Mouse (Mus musculus) MEL (cell line): ENCODE data around the gene Gm10840.

Source experiments
- CTCF ChIP-seq, 3 experiments: IDR thresholded peaks in 2 of 3; conservative IDR thresholded peaks in 1 of 3; 2 replicates each; pipeline ENCODE4 v1.5.1; 2011 to 2012; ENCODE audit warnings: low read length in 3 of 3, low read depth in 2 of 3, mild to moderate bottlenecking in 2 of 3, improper control_type of control experiment in 1 of 3, inconsistent platforms in 1 of 3, mixed read lengths in 1 of 3, moderate library complexity in 1 of 3; ENCODE audit not compliant: control insufficient read depth in 1 of 3, insufficient read depth in 1 of 3, poor library complexity in 1 of 3, severe bottlenecking in 1 of 3
- GABPA ChIP-seq: IDR thresholded peaks from 2 replicates; pipeline ENCODE4 v1.6.1; 2012; ENCODE audit warnings: low read depth, mild to moderate bottlenecking, inconsistent platforms, low read length, improper control_type of control experiment, moderate library complexity
- GATA1 ChIP-seq: IDR thresholded peaks from 2 replicates; pipeline ENCODE4 v1.6.1; 2011; ENCODE audit warnings: low read depth, low read length, improper control_type of control experiment
- MEF2A ChIP-seq: IDR thresholded peaks from 2 replicates; pipeline ENCODE4 v1.6.1; 2014; ENCODE audit warnings: low read depth, mild to moderate bottlenecking, inconsistent platforms, low read length, improper control_type of control experiment; ENCODE audit not compliant: poor library complexity, insufficient replicate concordance, severe bottlenecking; ENCODE audit errors: extremely low read depth
- POLR2A ChIP-seq, 2 experiments: IDR thresholded peaks; 2 replicates each; pipeline ENCODE4 v1.6.1; 2011 to 2012; ENCODE audit warnings: low read length in 2 of 2, mild to moderate bottlenecking in 2 of 2, control low read depth in 1 of 2, improper control_type of control experiment in 1 of 2, low read depth in 1 of 2, moderate library complexity in 1 of 2; ENCODE audit not compliant: control insufficient read depth in 1 of 2, insufficient read depth in 1 of 2, poor library complexity in 1 of 2
- POLR2AphosphoS2 ChIP-seq: IDR thresholded peaks from 2 replicates; pipeline ENCODE4 v1.6.1; 2011; ENCODE audit warnings: low read length, improper control_type of control experiment
- POLR2AphosphoS5 ChIP-seq: IDR thresholded peaks from 2 replicates; pipeline ENCODE4 v1.6.1; 2012; ENCODE audit warnings: low read depth, borderline replicate concordance, mild to moderate bottlenecking, inconsistent platforms, low read length, moderate library complexity, mixed read lengths
- ZC3H11A ChIP-seq: IDR thresholded peaks from 2 replicates; pipeline ENCODE4 v1.6.1; 2012; ENCODE audit warnings: low read depth, mild to moderate bottlenecking, inconsistent platforms, low read length, improper control_type of control experiment
- ZKSCAN1 ChIP-seq: IDR thresholded peaks from 2 replicates; pipeline ENCODE4 v1.6.1; 2012; ENCODE audit warnings: low read depth, mild to moderate bottlenecking, inconsistent platforms, low read length, improper control_type of control experiment, moderate library complexity
- ZMIZ1 ChIP-seq: IDR thresholded peaks from 2 replicates; pipeline ENCODE4 v1.6.1; 2012; ENCODE audit warnings: low read depth, mild to moderate bottlenecking, inconsistent platforms, low read length, improper control_type of control experiment, moderate library complexity
- ZNF384 ChIP-seq: IDR thresholded peaks from 2 replicates; pipeline ENCODE4 v1.6.1; 2012; ENCODE audit warnings: low read depth, mild to moderate bottlenecking, inconsistent platforms, low read length, improper control_type of control experiment

DNA sequence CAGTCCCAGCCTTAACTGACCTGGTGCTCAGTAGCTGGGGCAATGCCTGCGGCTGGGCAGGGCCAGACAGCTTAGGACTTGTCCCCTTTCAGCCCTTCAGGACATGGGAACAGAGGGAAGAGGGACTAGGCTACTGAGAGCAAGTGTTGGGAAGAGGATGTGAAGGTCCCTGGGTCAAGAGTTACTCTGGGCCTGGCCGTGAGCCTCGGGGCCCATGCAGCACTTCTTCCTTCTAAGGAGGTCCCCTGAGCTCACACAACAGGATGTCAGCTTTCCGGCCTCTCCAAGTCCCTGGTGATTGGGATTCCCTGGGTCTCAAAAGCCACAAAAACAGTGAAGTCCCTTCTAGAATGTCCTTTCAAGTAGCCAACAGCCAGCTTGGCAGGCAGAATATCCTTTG lies 2.9 kb downstream of the Gm10840 start:
- TF ChIP-seq GABPA: no peak
- TF ChIP-seq ZKSCAN1: no peak
- TF ChIP-seq POLR2A (IDR thresholded peaks at IDR 0.05; ENCODE audit: control insufficient read depth in 1 of 2, insufficient read depth in 1 of 2, low read depth in 1 of 2, low read length in 2 of 2, poor library complexity in 1 of 2): no peak
- TF ChIP-seq CTCF (IDR thresholded peaks at IDR 0.05 in 2 of 3, conservative IDR thresholded peaks at IDR 0.05 in 1 of 3; ENCODE audit: control insufficient read depth in 1 of 3, insufficient read depth in 1 of 3, low read depth in 2 of 3, low read length in 3 of 3, poor library complexity in 1 of 3, severe bottlenecking in 1 of 3): no peak
- TF ChIP-seq ZNF384: no peak
- TF ChIP-seq POLR2AphosphoS2: no peak
- no peak for TF ChIP-seq MEF2A
- TF ChIP-seq ZMIZ1: no peak
- TF ChIP-seq POLR2AphosphoS5: no peak
- TF ChIP-seq GATA1: no peak
- TF ChIP-seq ZC3H11A: no peak
